Mouse (Mus musculus) layer of hippocampus, adult 9-11 months (tissue): Measurements from ENCODE around the gene Timm50.

Experiments used
- DNase-seq: peaks from one replicate; pipeline ENCODE4 v3.0.0; 2022

Timm50 gene

DNA sequence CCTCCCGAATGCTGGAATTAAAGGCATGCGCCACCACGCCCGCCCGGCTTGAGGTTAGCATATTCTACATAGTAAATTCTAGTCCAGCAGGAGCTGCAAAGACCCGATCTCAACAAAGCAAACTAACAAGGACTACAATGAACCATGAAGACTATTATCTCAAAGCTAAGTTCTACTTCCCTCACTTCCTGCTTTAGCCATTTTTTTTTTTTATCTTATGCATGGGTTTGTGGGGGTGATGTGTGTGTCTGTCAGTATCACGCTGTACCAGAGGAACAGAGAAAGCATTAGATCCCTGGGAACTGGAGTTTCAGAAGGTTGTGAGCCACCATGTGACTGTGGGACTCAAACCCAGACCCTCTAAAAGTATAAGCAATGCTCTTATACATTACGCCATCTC lies 13.4 kb upstream of the Timm50 start:
- DNase-seq: no peak

DNA sequence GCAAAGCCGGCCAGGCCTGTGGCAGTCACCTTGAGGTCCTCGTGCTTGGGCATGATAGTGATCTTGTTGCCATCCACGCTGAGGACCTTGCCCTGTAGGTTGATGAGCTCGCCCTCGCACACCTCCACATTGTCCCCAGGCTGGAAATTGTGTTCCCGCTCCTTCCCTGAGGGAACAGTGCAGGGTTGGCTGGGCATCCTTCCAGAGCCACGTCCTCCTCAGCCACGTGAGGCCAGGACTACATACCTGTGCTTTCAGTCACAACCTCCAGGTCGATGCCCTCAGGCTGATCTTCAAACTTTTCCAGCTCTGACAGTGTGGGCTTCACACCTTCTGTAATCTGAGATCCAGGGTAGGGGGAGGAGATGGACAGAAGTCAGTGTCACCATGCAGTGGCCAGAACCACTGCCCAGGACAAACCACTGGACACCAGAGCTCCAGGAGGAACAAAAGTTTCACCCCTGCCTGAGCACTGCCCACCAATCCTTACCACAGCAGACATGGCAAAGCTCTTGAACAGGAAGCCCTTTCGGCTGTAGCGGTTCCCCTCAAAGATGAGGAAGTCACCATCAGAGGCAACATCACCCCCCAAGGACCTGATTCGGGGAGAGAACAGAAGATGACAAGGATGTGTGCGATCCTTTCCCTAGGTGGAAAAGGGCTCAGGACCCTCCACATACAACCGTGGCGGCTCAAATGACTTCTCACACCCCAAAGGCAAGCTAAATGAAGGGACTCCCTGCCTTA lies 10.3 kb upstream of the Timm50 start:
- no peak for DNase-seq

DNA sequence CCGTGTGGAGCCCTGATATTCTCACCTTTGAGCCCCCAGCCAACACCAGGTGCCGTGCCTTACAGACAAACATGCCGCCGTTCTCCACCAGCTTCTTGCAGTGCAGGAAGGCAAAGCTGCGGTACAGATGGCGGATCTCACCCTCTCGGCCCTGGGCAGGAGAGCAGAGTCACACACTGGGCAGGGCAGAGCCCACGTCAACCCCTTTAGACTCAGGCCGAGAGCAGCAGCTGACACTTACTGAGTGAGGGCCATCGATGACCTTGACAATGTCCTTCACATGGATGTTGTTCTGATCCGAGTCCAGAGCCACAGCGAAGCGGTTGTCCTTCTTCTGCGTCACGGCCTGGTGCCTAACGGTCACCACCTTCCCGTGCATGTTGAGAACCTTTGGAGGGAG lies 6.8 kb upstream of the Timm50 start:
- no peak for DNase-seq

DNA sequence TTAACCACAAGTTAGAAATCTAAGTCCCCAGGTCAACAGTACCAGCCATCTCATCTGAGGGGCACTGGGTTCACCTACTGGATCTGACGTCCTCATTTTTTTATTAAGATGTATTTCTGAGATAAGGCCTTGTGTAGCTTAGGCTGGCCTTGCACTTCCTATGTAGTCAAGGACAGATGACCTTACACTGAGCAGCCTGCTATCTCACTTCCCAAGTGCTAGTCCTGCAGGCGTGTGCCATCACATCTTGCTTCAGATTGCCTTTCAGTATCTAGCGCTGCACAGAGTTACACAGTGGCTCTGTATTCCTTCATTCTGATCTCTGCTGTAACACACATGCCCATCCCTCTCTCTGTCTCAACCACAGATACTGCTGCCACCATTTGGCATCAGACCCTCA lies 6.2 kb upstream of the Timm50 start:
- no peak for DNase-seq

DNA sequence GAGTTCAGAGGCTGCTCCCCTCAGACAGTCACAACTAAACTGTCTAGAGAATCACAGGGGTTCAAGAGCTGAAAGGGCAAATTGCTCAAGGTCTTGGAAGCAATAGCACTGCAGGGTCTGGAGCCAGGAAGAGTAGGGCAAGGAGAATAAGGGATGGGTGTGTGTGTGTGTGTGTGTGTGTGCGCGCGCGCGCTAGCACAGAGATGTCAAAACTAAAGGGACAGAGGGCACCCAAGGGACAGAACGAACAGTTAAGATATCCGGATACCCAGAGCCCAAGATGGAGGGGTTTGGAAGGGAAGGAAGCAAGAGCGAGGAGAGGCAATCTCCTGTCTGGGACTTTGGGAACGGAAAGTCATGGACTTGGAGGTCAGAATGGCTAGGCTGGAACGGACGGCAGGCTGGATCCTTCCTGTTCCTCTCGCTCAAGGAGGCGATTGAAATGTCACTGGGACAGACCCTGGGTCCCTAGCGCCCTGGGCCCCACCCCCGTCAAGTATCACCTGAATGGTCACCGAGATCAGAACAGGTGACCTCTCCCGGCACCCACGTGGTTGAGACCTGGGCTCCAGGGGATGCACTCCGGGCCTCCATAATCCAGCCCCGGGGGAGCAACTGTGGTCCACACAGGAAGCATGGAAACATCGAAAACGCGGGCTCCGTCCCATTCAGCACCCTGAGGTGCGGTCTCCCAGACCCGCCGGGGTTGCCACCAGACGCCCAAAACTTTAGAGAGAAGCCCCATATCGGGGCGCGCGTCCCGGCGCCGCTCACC lies 534 bp downstream of the Timm50 start:
- DNase-seq: no peak

DNA sequence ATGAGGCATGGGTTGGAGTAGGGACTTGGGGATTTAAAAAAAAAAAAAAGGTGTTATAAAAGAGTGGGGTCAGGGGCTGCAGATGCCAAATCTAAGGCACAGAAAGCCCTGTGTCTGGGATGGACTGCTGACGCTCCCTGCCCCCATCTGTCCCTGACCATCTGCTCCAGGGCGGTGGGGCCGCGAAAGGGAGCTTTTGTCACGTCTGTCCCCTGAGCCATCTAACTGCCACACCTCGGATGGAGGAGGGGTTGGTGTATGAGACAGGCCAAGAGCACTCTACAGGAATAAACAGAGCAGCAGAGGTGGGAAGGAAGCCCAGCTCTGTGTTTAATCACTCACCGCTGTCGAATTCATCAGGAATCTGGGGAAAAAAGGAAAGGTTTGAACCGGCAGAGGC lies 2.1 kb downstream of the Timm50 start:
- DNase-seq: no peak

DNA sequence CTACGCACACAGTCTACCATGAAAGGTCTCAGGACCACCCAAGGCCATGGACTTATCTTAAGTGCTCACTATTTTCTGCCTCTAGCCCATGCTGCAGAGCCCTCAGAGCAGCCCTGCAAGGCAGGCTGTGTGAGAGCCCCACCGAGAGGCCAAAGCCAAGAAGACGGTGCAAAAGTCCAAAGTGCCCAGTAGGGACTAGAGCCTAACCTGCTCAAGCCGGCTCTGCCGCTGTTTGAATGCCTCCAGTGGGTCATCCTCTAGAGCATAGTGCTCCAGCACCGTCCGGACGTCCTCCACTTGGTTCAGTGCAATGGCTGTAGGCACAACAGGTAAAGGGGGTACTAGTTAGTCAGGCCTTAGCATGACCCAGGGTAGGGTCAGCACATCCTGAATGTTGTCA lies 5.7 kb downstream of the Timm50 start:
- no peak for DNase-seq

DNA sequence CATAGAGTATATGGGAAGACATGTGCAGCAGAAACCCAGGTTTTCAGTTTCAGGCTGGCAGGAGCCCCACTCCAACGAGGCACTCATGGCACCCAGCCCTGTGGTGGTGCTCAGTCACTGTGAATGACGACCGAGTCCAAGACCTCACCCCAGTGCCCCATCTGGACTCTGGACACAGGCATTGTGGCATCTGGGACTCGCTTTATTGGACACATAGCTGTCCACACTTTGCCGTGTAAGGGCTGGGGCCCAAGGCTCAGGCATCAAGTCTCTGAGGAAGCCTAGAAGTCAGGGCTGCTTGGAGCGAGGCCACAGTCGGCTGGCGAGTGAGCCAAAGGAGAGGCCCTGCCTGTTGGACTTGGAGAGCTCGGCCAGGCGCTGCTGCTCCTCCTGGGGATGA lies 6.2 kb downstream of the Timm50 start:
- no peak for DNase-seq

DNA sequence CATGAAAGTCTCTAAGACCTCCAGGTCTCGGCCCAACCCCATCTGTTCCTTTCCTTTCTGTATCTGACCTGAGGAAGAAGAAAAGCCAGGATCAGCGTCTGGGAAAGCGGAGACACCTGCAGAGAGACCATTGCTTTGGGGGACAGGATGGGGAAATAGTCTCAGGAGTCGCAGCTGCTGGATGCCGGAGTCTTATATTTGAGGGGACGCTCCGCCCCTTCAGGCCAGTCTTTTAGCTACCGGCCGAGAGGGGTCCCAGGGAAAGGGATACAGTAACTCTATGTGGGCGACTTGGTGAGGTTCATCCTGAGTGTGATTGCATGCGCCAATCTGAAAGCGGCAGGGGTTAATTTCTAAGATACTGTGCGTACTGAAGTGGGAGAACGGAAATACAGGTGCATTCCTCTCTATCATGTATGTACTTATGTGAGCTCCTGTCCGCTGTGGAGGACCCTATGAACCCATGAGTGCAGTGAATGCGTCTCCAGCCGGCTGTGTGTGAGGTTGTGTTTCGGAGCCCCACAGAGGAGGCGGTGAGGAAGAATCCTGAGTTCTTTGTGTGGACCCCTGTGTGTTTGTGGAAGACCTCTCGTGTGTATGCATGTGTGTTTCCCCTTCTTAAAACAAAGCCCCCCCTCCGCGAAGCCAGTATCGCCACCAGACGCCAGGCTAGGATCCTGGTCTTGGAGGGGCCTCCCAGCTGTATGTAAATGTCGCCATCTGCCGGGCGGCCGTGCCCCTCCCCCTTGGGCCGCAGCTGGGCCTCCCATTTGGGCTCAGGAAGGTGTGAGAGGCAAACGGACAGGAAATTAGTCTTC lies 10.0 kb downstream of the Timm50 start, which contains the start of gene Dll3:
Gene Dll3, minus strand, starts transcription at position 623 of the 818 bp plus-strand sequence.
- no peak for DNase-seq

DNA sequence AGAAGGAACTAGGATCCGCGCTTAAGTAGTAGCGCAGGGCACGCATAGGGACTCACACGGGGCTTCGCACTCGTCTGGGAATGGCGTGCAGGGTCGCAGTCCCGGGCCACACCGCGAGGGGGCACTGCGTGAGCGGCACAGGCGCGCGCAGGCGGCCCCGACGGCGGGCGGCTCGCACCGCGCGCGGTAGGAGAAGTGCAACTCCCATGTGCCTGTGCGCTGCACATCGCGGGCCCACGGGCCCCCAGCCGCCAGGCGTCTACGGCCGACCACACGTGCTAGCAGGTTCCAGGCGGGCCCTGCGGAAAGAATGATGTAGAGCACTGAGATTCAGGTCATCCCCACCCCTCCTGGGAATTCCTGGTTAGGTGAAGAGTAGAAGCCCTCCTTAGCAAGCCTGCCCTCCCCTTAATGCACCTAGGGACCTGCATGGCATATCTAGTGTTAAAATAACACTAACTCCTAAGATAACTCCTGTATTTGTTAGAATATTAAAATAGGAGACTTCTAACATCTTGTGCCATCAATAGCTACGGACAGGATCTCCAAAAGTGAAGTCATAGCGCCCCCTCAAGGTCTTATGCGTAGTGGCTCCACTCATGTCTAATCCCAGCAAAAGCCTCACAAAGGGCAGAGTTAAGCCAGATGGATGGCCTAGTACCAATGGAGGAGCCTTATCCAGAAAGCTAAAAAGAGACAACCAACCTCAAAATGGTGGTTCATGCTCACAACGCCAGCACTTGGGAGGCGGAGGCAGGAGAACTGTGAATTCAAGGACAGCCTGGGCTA lies 12.8 kb downstream of the Timm50 start:
- peak; percentile 42 for DNase-seq

DNA sequence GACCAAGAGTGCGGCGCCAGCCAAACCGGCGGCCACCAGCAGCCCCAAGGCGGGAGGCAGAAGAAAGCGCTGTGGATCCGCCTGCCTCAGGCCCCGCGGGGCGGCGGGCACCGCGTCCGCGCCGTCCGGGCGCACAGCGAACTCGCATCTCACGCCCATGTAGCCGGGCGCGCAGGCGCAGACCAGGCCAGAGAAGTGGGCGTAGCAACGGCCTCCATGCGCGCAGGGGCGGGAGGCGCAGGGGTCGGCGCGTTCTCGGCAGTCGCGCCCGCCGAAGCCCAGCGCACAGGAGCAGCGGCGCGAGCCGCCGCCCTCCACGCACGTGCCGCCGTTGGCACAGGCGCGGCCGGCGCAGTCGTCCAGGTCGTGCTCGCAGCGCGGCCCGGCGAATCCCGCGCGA lies 17.4 kb downstream of the Timm50 start:
- DNase-seq: peak; percentile 54

DNA sequence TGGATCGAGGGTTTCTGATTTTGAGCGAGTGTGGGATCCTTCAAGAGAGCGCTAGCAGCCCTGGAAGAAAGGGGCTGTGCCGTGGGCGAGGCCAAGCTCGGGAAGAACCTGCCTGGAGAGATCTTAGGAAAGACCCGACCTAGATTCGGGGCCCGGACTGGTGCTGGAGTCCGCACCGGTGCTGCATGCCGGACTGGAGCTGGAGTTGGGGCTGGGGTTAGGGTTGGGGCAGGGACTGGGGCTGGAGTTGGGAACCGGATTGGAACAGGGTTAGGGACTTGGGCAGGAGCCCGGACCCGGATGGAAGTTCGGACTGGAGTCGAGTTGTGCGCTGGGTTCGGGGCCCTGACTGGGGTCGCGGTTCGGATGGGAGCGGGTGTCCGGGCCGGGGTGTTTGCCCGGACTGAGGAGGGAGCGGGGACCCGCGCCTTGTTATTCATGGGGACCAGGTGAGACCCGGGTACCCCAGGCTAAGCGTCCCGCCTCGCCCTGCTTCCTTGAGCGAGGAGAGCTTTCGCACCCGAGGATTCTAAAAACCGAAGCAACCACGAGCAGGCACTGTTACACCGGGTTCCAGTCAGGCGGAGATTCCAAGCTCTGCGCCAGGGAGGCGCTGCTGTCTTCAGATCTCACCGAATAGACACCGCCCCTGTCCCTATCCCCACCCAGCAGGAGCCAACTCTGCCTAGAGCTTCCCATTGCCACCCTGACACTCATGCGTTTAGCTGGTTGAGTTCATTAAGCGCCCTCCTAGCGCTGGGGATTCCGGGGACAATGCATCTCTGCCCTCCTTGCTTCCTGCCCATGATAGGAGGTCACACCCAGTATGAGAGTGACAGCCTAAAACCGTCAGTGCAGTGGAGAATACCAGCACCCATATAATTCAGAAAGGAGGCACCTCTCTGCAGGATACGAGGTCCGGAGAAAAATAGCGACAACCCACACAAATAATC lies 21.0 kb downstream of the Timm50 start, which contains the start of gene Selenov:
Gene Selenov, minus strand, starts transcription at position 549 of the 953 bp plus-strand sequence.
- DNase-seq: peak; percentile 31

DNA sequence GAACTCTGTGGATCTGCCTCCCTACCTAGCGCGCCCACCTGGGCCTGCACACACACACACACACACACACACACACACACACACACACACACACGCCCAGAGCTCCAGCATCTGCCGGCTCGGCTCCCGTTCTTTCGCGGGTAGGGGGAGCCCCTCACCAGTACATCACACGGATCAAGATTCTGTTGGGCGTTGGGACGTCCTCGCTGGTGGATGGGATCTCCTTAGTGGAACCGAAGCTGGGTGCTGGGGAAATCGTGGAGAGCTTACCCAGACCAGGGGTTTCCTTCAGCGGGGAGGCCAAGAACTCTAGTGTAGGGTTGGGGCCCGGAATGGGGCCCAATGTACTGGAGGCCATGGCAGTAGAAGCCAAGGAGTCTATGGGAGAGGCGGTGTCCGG lies 21.7 kb downstream of the Timm50 start:
- no peak for DNase-seq

DNA sequence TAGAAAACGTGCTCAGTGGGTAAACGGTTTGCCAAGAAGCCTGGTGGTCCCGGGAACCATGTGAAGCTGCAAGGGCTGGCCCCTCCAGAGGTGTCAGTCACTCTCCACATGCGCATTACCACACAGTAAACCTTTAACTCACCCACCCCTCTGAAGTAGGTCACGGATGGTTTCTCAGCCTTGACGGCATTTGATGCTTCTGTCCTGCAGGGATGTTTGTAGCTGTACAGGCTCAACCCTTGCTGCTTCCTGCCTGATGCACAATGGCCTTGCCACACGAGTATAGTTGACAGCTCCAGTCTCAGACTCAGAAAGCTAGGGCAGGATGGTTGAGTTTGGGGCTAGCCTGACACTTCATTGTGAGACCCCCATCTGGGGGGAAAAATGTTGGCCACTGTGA lies 31.2 kb downstream of the Timm50 start:
- DNase-seq: no peak

DNA sequence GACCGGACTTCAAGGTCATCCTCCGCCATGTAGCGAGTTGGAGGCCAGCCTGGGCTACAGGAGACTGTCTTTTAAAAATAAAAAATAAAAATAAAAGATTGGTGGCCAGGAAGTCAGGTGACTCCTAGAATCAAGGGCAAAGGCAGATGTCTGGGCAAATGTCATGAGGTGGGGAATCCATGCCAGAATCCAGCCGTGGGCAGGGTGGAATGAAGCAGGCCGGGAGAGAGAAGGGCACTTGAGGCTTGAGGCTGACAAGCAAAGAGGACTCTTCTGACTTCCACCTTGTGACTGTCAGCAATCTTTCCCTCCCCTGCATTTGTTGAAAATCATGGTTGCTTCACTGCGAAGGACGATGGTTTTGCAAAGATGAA lies 33.6 kb downstream of the Timm50 start:
- DNase-seq: no peak

DNA sequence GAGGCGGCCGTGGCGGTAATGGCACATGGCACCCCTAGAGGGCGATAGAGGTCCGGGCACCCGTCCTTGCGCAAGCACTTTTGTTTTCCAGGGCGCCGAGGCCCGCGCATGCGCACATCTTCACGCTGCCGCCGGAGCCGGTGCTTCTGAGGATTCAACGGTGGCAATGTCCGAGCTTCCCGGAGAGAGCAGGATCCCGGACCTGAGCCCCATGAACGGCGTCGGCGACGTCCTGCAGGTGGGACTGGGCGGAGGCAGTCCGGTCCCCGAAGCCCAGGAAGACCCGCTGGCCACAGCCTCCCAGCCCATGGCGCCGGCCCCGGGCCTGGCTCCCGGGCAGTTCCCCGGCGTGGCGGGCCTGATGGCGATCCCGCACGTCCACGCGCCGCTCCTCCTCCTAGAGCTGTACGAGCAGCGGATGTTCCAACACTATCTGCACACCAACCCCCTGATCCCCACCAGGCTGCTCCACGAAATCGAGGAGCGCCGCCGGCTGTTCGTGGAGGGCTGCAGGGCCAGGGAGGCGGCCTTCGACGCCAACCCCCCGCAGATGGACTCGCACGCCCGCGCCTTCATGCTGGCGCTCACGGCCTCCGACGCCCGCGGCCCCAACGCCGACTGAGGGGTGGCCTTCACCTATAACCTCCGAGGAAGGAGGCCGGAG lies 34.1 kb downstream of the Timm50 start, which contains the start of gene Eid2b:
Gene Eid2b, plus strand, starts transcription at position 125 of the 664 bp plus-strand sequence.
- peak; percentile 91 for DNase-seq

DNA sequence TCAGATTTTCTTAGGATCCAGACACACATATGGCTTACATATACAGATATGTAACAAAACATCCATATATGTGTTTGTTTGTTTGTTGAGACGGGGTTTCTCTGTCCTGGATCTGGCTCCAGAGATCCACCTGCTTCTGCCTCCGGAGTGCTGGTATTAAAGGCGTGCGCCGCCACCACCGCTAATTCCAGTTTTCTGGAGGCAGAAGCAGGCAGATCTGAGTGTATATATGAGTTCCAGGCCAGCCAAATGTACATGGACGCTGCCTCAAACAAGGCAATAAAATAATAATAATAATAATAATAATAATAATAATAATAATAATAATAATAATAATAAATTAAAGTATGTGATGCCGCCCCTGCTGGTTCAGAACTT lies 34.6 kb downstream of the Timm50 start:
- DNase-seq: no peak

DNA sequence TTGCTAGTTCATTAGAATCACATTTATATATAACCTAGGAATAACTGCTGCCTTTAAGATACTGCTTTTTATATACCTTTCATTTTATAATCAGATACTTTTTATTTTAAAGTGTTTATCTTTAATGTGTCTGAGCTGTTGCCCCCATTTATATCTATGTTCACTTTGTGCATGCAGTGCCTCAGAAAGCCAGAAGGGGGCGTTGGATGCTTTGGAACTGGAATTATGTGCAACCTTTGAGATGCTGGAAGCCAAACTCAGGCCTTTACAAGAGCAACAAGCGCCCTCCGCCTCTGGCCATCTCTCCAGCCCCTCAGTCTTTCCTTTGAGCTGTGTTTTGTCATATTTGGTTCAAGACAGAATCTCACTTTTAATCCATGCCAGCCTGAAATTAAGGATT lies 40.1 kb downstream of the Timm50 start:
- DNase-seq: no peak

DNA sequence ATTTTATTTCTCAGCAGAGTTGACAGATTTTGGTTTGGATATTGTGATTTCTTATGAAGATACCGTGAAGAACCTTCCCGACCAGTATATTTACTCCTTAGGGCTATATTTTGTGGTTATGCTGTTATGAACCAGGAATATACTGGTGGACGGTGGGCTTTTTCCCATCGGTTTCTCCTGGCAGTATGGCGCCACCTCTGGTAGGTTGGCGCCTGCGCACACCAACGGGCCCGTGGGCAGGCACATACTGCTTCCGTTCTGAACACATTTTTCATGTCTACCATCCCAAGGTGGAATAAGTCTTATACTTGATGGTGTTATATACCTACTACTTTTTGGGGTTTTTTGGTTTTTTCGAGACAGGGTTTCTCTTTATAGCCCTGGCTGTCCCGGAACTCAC lies 42.5 kb downstream of the Timm50 start:
- no peak for DNase-seq

DNA sequence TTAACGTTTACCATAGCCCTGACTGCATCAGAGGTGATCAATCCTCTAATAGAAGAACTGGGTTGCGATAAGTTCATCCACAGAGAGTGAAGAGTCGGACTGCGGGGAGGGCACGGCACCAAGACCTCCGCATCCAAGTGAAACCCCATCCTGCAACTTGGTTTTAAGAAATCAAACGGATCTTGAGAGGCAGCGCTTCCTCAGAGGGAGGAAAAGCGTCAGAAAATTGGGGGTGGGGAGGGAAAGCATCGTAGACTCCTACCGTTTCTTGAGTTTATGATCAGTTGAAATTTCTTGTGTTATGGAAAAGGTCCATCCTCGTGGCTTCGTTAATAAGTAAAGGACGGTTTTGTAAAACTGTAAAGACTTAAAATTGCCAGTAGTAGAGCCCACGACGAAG lies 43.3 kb downstream of the Timm50 start:
- no peak for DNase-seq

DNA sequence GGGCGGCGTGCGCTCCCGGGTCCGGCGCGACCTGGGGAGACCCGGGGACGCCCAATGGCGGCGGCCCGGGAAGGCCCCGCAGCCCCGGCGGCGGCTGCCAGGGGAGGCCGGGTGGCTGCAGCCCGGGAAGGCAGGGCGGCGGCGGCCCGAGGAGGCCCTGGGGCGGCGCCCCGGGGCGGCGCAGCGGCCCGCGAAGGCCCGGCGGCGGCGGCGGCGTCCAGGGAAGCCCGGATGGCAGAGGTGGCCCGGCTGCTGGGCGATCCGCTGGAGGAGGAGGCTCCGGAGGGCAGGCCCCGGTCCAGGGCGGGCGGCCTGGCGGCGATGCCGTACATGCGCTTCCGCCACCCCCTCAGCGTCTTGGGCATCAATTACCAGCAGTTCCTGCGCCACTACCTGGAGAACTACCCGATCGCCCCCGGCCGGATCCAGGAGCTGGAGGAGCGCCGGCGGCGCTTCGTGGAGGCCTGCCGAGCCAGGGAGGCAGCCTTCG lies 43.8 kb downstream of the Timm50 start:
- no peak for DNase-seq
